Mouse (Mus musculus): Measurements from ENCODE around the gene Slit3. TPM values are rescaled to one million over a fixed set of nuclear protein-coding genes. Genes with fewer than 3 reads are reported as not detected.

Gene Slit3
- total and polyA plus RNA-seq, 2 experiments from 2014 or later = 5.6 to 15.0 TPM

- no peak overlapping the region for H3K4me3 ChIP-seq (ENCODE audit: low read depth, low read length)
- H3K36me3 ChIP-seq (ENCODE audit: insufficient read depth) = no peaks in the 10 kb centered on the region
- no peaks in the 10 kb centered on the region for H3K27me3 ChIP-seq (ENCODE audit: insufficient read depth, low read length)
- peak; percentile 46 for DNase-seq
- H3K9ac ChIP-seq = no peak overlapping the region
- no peak overlapping the region for H3K4me2 ChIP-seq (ENCODE audit: low read depth)
- no peaks in the 10 kb centered on the region for H3K4me1 ChIP-seq (ENCODE audit: insufficient read depth)
- ATAC-seq = peak; percentile 45; the same call in 1 of the 2 replicates
- H3K27ac ChIP-seq (ENCODE audit: low read depth, low read length) = no peak overlapping the region
- no peaks in the 10 kb centered on the region for H3K9me3 ChIP-seq (ENCODE audit: low read length)
- 31% methylated on average over 8 of the region's 8 CpGs for WGBS
- TF ChIP-seq CTCF (IDR thresholded peaks at IDR 0.05; ENCODE audit: low read depth) = no peak
Measured at GRCm38 (mm10) chr11:35726341-35726846, 605.4 kb downstream of the Slit3 start.

GRCm38 (mm10) chr11:35728200-35728599 lies 607.2 kb downstream of the Slit3 start:
- Histone ChIP-seq H3K4me2 (ENCODE audit: low read depth) (no peak overlapping the region), H3K9me3 (ENCODE audit: low read length) (no peaks in the 10 kb centered on the region), H3K4me3 (ENCODE audit: low read depth, low read length) (no peak overlapping the region), H3K27ac (ENCODE audit: low read depth, low read length) (no peak overlapping the region), H3K4me1 (ENCODE audit: insufficient read depth) (no peaks in the 10 kb centered on the region), H3K27me3 (ENCODE audit: insufficient read depth, low read length) (no peaks in the 10 kb centered on the region), H3K36me3 (ENCODE audit: insufficient read depth) (no peaks in the 10 kb centered on the region), H3K9ac (no peak overlapping the region)
- DNase-seq (no peak), ATAC-seq (no peak)
- WGBS = 94% methylated on average over 1 of the region's 1 CpGs
- peak; percentile 18; the same call in 1 of the 2 replicates for TF ChIP-seq CTCF (IDR thresholded peaks at IDR 0.05; ENCODE audit: low read depth)

GRCm38 (mm10) chr11:35729186-35729585 lies 608.2 kb downstream of the Slit3 start:
- Histone ChIP-seq H3K9me3 (ENCODE audit: low read length) (no peaks in the 10 kb centered on the region), H3K4me3 (ENCODE audit: low read depth, low read length) (no peak overlapping the region), H3K4me1 (ENCODE audit: insufficient read depth) (no peaks in the 10 kb centered on the region), H3K27ac (ENCODE audit: low read depth, low read length) (no peak overlapping the region), H3K4me2 (ENCODE audit: low read depth) (no peak overlapping the region), H3K36me3 (ENCODE audit: insufficient read depth) (no peaks in the 10 kb centered on the region), H3K27me3 (ENCODE audit: insufficient read depth, low read length) (no peaks in the 10 kb centered on the region), H3K9ac (no peak overlapping the region)
- whole genome bisulfite sequencing = 37% methylated on average over 5 of the region's 5 CpGs
- DNase-seq = no peak
- no peak for ATAC-seq
- no peak for TF ChIP-seq CTCF (IDR thresholded peaks at IDR 0.05; ENCODE audit: low read depth)

- H3K27me3 ChIP-seq (ENCODE audit: insufficient read depth, low read length) = no peaks in the 10 kb centered on the region
- no peak for ATAC-seq
- H3K9me3 ChIP-seq (ENCODE audit: low read length) = no peaks in the 10 kb centered on the region
- H3K4me3 ChIP-seq (ENCODE audit: low read depth, low read length) = no peak overlapping the region
- no peak overlapping the region for H3K27ac ChIP-seq (ENCODE audit: low read depth, low read length)
- no peaks in the 10 kb centered on the region for H3K4me1 ChIP-seq (ENCODE audit: insufficient read depth)
- H3K4me2 ChIP-seq (ENCODE audit: low read depth) = no peak overlapping the region
- no peaks in the 10 kb centered on the region for H3K36me3 ChIP-seq (ENCODE audit: insufficient read depth)
- H3K9ac ChIP-seq = no peak overlapping the region
- DNase-seq = no peak
- no peak for TF ChIP-seq CTCF (IDR thresholded peaks at IDR 0.05; ENCODE audit: low read depth)
- 70% methylated on average over 1 of the region's 1 CpGs for WGBS
Measured at GRCm38 (mm10) chr11:35732366-35732765, 611.3 kb downstream of the Slit3 start.

GRCm38 (mm10) chr11:35736817-35737216 lies 615.8 kb downstream of the Slit3 start:
- DNase-seq (no peak), ATAC-seq (no peak)
- no peak overlapping the region for H3K4me2 ChIP-seq (ENCODE audit: low read depth)
- no peaks in the 10 kb centered on the region for H3K27me3 ChIP-seq (ENCODE audit: insufficient read depth, low read length)
- WGBS = 72% methylated on average over 2 of the region's 2 CpGs
- H3K9me3 ChIP-seq (ENCODE audit: low read length) = no peaks in the 10 kb centered on the region
- H3K4me3 ChIP-seq (ENCODE audit: low read depth, low read length) = no peak overlapping the region
- TF ChIP-seq CTCF (IDR thresholded peaks at IDR 0.05; ENCODE audit: low read depth) = peak; percentile 24; the same call in 1 of the 2 replicates
- H3K27ac ChIP-seq (ENCODE audit: low read depth, low read length) = no peak overlapping the region
- H3K9ac ChIP-seq = no peak overlapping the region
- H3K4me1 ChIP-seq (ENCODE audit: insufficient read depth) = no peaks in the 10 kb centered on the region
- H3K36me3 ChIP-seq (ENCODE audit: insufficient read depth) = no peaks in the 10 kb centered on the region

- Histone ChIP-seq H3K4me3 (ENCODE audit: low read depth, low read length) (no peak overlapping the region), H3K36me3 (ENCODE audit: insufficient read depth) (no peaks in the 10 kb centered on the region), H3K4me2 (ENCODE audit: low read depth) (no peak overlapping the region), H3K27me3 (ENCODE audit: insufficient read depth, low read length) (no peaks in the 10 kb centered on the region), H3K9me3 (ENCODE audit: low read length) (no peaks in the 10 kb centered on the region), H3K4me1 (ENCODE audit: insufficient read depth) (no peaks in the 10 kb centered on the region), H3K9ac (no peak overlapping the region), H3K27ac (ENCODE audit: low read depth, low read length) (no peak overlapping the region)
- DNase-seq (no peak), ATAC-seq (no peak)
- WGBS = 89% methylated on average over 2 of the region's 2 CpGs
- no peak for TF ChIP-seq CTCF (IDR thresholded peaks at IDR 0.05; ENCODE audit: low read depth)
Measured at GRCm38 (mm10) chr11:35737262-35737661, 616.2 kb downstream of the Slit3 start.

- WGBS = 60% methylated on average over 3 of the region's 3 CpGs
- Histone ChIP-seq H3K9ac (no peak overlapping the region), H3K4me2 (ENCODE audit: low read depth) (no peak overlapping the region), H3K9me3 (ENCODE audit: low read length) (no peaks in the 10 kb centered on the region), H3K27me3 (ENCODE audit: insufficient read depth, low read length) (no peaks in the 10 kb centered on the region), H3K4me1 (ENCODE audit: insufficient read depth) (no peaks in the 10 kb centered on the region), H3K27ac (ENCODE audit: low read depth, low read length) (no peak overlapping the region), H3K36me3 (ENCODE audit: insufficient read depth) (no peaks in the 10 kb centered on the region), H3K4me3 (ENCODE audit: low read depth, low read length) (no peak overlapping the region)
- ATAC-seq (no peak), DNase-seq (no peak)
- no peak for TF ChIP-seq CTCF (IDR thresholded peaks at IDR 0.05; ENCODE audit: low read depth)
Measured at GRCm38 (mm10) chr11:35738102-35738501, 617.1 kb downstream of the Slit3 start.

Data from forebrain, postnatal 0 days (tissue).